Mouse (Mus musculus) erythroblast, embryonic 14.5 days (primary cell): ENCODE results near the gene Pcp4l1. TPM values are rescaled to one million over a fixed set of nuclear protein-coding genes. Genes with fewer than 3 reads are reported as not detected.
"Not testable (repeated sequence)": the region's sequence is repeated elsewhere in the genome, so short reads cannot be mapped to it uniquely, and the experiment has no call there.

Experiments
- H3K27me3 ChIP-seq: 2 replicates; pipeline ENCODE4 v1.6.1; 2012; ENCODE audit warnings: inconsistent platforms; ENCODE audit not compliant: control insufficient read depth
- H3K36me3 ChIP-seq: 2 replicates; pipeline ENCODE4 v1.6.1; 2012; ENCODE audit warnings: mild to moderate bottlenecking, inconsistent platforms; ENCODE audit not compliant: control insufficient read depth
- H3K4me1 ChIP-seq: 2 replicates; pipeline ENCODE4 v1.6.1; 2012; ENCODE audit warnings: inconsistent platforms; ENCODE audit not compliant: control insufficient read depth
- H3K4me3 ChIP-seq: replicated peaks from 2 replicates; pipeline ENCODE3; 2012; ENCODE audit warnings: moderate library complexity, mild to moderate bottlenecking, inconsistent platforms
- H3K9me3 ChIP-seq: 2 replicates; pipeline ENCODE4 v1.6.1; 2012; ENCODE audit warnings: low read length, inconsistent platforms, mixed read lengths; ENCODE audit not compliant: control insufficient read depth
- GATA1 ChIP-seq: IDR thresholded peaks from 2 replicates; pipeline ENCODE4 v1.6.1; 2012; ENCODE audit warnings: low read length, inconsistent platforms, mixed read lengths
- TAL1 ChIP-seq: IDR thresholded peaks from 3 replicates; pipeline ENCODE4 v1.6.1; 2012; ENCODE audit warnings: low read length, inconsistent platforms, mixed read lengths
- polyA plus RNA-seq: library from polyadenylated mRNA; stranded (reverse); fragments of >175 nt; gene quantifications from 2 replicates; pipeline ENCODE4 v1.2.3, GENCODE M21; 2012

The Pcp4l1 gene
- polyA plus RNA-seq, 1 experiment, result not detected

DNA sequence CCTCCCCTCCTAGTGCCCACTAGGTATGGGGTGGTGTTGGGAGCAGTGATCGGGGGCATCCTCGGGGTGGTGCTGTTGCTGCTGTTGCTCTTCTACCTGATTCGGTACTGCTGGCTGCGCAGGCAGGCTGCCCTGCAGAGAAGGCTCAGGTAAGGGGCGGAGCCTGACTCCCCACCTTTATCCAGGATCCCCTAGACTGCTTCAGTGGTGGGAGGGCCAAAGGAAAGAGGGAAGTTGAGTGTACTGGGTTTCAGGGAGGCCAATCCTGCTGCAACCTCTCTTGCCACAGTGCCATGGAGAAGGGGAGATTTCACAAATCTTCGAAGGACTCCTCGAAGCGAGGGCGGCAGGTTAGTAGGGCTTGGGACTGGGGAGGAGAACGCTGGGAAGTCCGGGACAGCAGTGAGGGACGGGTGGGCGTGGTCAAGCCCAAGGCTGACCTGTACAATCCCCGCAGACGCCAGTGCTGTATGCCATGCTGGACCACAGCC lies 36.5 kb downstream of the Pcp4l1 start:
- Histone ChIP-seq H3K36me3 (no peaks in the 10 kb centered on the region), H3K27me3 (peaks cover 63% of the 10 kb centered on the region), H3K4me3 (peak overlapping the region; percentile 9), H3K9me3 (no peaks in the 10 kb centered on the region), H3K4me1 (peaks cover 6% of the 10 kb centered on the region)
- TF ChIP-seq TAL1 (no peak), GATA1 (no peak)

- Histone ChIP-seq H3K36me3 (no peaks in the 10 kb centered on the region), H3K4me1 (peaks cover 6% of the 10 kb centered on the region), H3K27me3 (peaks cover 65% of the 10 kb centered on the region), H3K9me3 (no peaks in the 10 kb centered on the region), H3K4me3 (no peak overlapping the region)
- TF ChIP-seq GATA1, result no peak
- TF ChIP-seq TAL1, result no peak
These were observed 38.1 kb downstream of the Pcp4l1 start for GRCm38 (mm10) chr1:171157965-171158364.

DNA sequence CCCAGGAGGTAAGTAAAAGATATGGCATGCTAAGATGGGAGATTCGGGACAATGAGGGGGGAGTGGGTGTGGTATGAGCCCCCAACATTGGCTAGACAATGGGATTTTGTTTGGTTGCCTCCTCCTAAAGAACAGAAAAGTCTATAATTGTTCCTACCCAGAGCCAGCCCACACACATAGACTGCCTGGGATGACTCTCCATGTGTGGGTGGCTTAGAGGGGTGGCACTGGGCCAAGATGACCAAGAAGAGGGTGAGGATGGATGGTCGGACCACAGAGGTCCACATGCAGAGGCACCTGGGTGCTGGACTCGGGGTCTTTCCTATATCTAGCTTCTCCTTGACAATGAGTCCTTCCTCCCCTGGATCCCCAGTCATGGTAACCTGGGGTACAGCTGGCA lies 39.4 kb downstream of the Pcp4l1 start:
- no peak for TF ChIP-seq TAL1
- no peak for TF ChIP-seq GATA1
- no peaks in the 10 kb centered on the region for H3K9me3 ChIP-seq
- H3K27me3 ChIP-seq, result peaks cover 65% of the 10 kb centered on the region
- no peak overlapping the region for H3K4me3 ChIP-seq
- H3K36me3 ChIP-seq, result no peaks in the 10 kb centered on the region
- H3K4me1 ChIP-seq, result peaks cover 14% of the 10 kb centered on the region

DNA sequence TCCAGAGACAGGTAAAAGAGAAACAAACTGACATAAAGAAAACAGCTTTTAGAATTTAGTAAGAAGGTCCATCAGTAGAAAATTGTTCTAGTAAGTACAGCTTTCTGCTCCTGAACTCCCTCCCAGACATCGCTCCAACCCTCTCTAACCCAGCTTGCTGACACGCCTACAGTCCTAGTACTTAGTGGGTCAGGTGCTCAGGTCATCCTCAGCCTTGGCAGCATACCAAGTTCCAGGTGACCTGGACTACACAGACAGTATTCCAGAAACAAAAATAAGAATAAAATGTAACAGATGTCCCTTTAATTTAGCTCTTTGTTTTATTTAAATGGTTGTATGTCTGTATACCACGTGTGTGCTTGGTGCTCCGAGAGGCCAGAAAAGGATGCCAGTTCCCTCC lies 44.1 kb downstream of the Pcp4l1 start:
- Histone ChIP-seq H3K4me3 (no peak overlapping the region), H3K4me1 (peaks cover 40% of the 10 kb centered on the region), H3K27me3 (peaks cover 22% of the 10 kb centered on the region), H3K9me3 (no peaks in the 10 kb centered on the region), H3K36me3 (peaks cover 4% of the 10 kb centered on the region)
- TF ChIP-seq TAL1, result no peak
- no peak for TF ChIP-seq GATA1

- Histone ChIP-seq H3K4me1 (peaks cover 40% of the 10 kb centered on the region), H3K9me3 (no peaks in the 10 kb centered on the region), H3K27me3 (peaks cover 12% of the 10 kb centered on the region), H3K36me3 (peaks cover 7% of the 10 kb centered on the region), H3K4me3 (peak overlapping the region; percentile 92)
- TF ChIP-seq GATA1 (peak; percentile 21; the same call in 1 of the 2 replicates), TAL1 (no peak)
These were observed 45.2 kb downstream of the Pcp4l1 start for GRCm38 (mm10) chr1:171150838-171151391.

DNA sequence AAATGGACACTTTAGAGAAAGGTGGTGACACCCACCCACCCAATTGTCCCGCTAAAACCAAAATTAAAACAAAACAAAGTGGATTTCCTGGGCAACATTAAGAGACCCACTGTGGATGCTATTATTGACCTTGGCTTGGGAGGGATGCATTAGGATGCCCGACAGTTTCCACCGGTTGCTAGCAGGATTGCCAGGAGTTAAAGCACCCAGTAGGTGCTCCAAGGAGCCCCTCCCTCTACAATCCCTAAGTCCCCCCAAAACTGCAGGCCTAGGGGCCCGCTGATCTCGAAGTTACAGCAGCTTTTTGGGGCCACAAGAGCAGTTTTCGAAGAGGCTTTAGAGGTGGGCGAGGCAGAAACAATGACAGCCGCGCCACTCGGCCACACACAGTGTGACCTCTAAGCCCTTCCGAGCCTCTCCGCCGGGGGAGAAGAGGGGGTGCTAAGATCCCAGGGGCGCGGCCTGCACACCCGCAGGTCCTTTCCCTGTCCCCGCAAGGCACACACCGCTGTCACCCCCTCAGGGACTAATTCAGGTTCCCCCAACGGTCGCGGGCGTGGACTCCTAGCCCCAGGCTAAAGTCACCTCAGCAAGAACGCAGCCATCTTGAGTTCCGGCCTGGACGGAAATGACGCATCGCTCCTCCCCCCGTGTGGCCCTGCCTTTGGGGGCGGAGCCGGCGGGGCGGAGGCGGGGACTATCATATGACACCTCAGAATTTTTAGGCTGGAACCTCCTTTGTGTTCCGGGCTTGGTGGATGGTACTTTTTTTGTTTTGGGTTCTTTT lies 45.9 kb downstream of the Pcp4l1 start, which contains the start of the genes Sdhc and Mpz:
Sdhc (minus strand) TSS at position 630 of the 787 bp plus-strand sequence.
Mpz (plus strand) TSS at position 738 of the 787 bp plus-strand sequence.
- TF ChIP-seq TAL1 (no peak), GATA1 (no peak)
- H3K4me3 ChIP-seq, result peak within 1 kb of the TSS; percentile 92
- no peaks in the 10 kb centered on the region for H3K9me3 ChIP-seq
- H3K27me3 ChIP-seq, result peaks cover 5% of the 10 kb centered on the region
- peaks cover 40% of the 10 kb centered on the region for H3K4me1 ChIP-seq
- peaks cover 15% of the 10 kb centered on the region for H3K36me3 ChIP-seq

DNA sequence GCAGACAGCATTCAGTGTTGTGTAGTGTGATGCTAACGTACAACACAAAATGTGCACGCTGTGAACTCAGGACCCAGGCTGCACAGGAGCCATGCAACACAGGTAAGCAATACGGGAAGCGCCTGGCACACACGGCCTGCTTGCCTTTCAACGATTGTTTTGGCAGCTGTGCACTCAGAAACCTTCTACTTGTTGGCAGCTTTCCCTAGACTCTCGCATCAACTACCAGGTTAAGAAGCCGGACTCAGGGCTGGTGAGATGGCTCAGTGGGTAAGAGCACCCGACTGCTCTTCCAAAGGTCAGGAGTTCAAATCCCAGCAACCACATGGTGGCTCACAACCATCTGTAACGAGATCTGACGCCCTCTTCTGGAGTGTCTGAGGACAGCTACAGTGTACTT lies 53.1 kb downstream of the Pcp4l1 start:
- peaks cover 69% of the 10 kb centered on the region for H3K36me3 ChIP-seq

GRCm38 (mm10) chr1:171137486-171138155 lies 58.4 kb downstream of the Pcp4l1 start:
- not testable (repeated sequence) for H3K4me1 ChIP-seq, H3K27me3 ChIP-seq, H3K4me3 ChIP-seq, H3K9me3 ChIP-seq
- peaks cover 81% of the 10 kb centered on the region for H3K36me3 ChIP-seq

More for the DNA sequence above, 53.1 kb downstream of the Pcp4l1 start:
- not testable (repeated sequence) for H3K27me3 ChIP-seq, H3K4me1 ChIP-seq, H3K9me3 ChIP-seq, H3K4me3 ChIP-seq

GRCm38 (mm10) chr1:171135600-171135999 lies 60.5 kb downstream of the Pcp4l1 start:
- no peaks in the 10 kb centered on the region for H3K27me3 ChIP-seq
- H3K4me1 ChIP-seq, result no peaks in the 10 kb centered on the region; the same call in 1 of the 2 replicates
- no peaks in the 10 kb centered on the region for H3K9me3 ChIP-seq
- peaks cover 75% of the 10 kb centered on the region for H3K36me3 ChIP-seq
- TF ChIP-seq GATA1 (no peak), TAL1 (no peak)
- H3K4me3 ChIP-seq, result no peak overlapping the region
